Mouse (Mus musculus): ENCODE results near the gene Wdr27.
"Not testable (repeated sequence)": the region's sequence is repeated elsewhere in the genome, so short reads cannot be mapped to it uniquely, and the experiment has no call there.

Gene Wdr27

DNA sequence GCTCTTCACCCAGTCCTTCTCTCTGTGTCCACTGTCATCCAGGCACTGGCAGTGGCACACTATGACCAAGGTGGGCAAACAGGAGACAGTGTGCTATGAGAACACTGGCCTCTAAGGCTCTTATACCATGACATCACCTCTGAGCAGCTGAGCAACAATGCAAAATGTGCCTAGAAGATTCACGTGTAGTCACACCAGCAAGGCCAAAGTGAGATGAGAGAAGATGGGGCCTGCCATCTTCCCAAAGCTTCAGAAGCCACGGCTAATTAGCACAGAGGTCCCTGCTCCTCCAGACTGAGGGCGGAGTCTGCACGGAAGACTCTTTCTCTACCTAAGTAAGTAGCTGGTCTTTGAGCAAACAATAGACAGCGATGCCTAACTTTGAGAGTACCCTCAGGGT is 14.3 kb downstream of the Wdr27 start:
- no peak for DNase-seq

DNA sequence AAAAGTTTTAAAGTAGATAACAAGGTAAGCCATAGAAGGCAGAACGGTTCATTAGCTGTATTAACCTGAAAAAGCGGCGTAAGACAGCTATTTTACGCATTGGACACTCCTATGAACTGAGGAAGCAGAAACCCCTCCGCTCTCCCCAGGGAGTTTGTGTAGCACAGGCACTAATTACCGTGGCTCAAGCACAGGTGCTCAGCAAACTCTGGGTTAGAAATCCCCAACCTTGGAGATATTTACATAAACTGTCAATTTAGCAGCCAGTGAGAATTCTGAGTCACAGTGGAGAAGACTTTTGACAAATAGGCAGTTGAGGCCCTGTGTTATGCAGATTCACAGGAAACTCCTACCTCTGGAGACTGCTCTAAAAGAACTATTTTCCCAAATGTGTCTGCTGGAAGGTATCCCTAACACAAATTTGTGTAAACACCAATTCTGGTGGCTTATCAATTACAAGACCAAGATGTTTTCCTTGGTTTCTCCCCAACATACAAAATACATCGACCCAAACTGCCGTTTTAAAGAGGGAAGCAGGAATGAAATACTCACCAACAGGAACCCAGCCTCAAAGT is 15.2 kb downstream of the Wdr27 start:
- DNase-seq = no peak

DNA sequence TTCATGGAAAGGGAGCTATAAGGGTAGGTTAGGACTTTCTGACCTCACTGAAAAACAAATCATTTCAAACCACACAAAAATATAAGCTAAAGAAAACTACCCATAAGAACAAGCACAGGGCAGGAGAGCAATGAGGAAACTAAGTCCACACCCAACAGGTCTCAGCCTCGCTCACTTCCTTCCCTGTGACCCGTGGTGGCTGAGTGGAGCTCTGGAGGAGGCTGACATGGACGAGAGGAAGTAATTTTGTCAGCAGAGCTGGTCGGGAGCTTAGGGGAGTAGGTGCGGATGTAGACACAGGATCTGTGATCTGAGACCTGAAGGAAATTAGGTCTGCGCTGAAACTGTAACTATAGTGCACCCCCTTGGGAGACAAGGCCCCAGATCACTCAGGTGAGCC is 21.4 kb downstream of the Wdr27 start:
- DNase-seq = no peak

DNA sequence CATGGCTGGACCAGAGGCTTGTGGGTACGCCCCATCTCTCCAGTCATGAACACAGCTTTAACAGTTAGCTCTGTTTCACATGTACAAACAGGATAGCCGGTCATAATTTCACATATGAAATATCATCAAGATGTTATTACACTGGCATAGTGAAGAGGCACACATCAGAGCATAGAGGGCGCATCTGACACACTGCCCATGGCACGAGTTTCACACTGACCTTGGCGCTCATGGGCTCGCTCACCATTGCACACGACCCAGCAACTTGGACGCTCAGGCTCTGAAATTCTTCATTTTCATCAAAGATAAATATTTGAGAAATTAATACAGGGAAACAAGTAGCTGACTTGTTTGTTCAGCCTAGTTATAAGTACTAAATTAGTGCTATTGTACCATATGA is 25.1 kb downstream of the Wdr27 start:
- DNase-seq = no peak

DNA sequence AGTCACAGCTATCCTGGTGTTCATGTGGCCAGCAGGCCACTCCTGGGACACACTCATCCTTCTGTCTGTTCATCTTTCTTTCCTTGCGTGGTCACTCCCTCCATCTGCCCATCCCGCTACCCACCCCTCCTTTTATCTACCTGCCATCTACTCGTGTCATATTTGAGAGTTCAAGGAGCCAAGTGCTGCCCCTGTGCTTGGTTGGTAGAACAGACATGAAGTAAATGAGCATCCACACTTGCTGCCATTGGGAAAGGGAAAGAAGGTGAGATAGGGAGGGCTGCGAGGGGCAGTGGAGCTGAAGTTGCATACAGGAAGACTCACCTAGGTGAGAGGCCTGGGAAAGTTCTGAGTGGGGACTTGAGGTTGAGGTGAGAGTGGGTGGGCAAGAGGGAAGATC is 28.6 kb downstream of the Wdr27 start:
- no peak for DNase-seq

DNA sequence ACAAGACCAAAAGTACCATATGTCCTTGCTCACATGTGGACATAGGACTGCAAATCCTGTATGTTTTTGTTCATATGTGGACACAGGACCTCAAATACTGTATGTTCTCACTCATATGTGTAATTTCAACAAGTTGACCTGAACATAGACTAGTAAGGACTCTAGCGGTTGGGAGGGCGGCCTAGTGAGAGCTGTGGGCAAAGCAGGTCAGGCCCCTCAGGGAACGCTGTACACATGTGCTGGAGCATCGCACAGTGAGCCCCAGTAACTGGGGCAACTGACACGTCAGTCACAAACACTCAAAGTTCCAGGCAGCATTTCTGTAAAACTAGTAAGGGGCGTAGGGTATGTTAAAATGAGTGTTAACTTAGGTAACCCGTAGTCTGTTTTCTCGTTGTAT is 30.0 kb downstream of the Wdr27 start:
- no peak for DNase-seq

DNA sequence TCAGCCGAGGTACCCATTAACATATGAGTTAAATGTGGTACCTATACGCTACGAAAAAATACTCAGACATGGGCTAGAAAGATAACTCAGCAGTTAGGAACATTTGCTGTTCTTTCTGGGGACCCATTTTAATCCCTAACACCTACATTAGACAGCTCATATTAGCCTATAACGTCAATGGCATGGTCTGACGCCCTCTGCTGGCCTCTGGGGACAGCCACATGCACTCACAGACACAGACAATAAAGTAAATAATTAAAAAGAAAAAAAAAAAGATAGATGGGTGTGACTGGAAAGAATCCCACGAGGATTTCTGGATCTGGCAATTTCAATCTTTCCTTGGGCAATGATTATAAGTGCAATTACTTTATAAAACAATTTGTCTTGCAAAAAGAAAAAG is 30.5 kb downstream of the Wdr27 start:
- DNase-seq = no peak

DNA sequence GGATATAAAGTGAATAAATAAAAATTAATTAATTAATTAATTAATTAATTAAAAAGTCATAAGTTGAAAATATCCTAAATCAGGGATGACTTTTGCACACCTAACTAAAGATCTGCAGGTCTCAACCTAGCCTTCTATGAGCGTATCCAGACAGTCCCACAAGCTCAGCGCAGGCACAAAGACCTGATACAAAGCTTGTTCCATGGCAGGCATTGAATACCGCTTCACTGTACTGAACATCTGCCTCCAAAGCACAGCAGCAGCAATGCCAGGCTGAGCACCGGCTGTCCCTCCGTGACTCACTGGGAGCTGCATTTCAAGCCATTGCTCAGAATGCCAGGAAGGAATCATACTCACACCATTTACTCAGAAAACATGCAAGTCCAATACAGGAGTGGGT is 32.2 kb downstream of the Wdr27 start:
- no peak for DNase-seq

DNA sequence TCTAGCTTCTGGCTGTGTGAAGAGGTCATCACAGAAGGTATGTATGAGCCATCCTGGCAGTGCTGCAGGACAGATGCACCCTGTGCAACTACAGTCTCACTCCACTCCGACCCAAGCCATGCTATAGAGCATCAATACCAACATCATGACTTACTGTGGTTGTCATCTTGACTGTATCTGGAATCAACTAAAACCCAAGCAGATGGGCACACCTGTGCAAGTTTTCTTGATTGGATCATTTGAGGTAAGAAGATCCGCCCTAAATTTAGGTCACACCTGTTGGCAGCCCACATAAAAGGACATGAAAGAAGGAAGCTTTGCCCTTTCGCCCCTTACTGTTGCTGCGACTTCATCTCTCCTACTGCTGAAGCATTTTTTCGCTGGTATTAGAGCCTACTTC is 33.6 kb downstream of the Wdr27 start:
- no peak for DNase-seq

DNA sequence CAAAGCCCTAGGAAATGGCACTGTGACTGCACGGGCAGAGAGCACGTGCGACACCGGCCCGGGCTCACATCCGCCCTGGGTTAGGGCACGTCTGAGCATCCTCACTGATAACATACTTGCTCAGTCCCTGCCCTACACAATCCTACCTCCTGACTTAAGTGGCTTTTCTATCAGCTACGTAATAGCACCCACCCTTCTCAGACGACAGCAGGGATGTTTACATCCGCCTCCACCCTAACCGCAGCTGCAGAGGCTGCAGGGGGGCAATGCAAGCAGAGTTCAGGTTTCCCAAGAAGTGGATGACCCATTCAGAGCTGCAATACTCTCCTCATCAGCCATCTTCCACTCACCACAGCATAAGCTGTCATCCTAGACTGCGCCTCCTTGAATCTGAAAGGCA is 35.8 kb downstream of the Wdr27 start:
- no peak for DNase-seq

DNA sequence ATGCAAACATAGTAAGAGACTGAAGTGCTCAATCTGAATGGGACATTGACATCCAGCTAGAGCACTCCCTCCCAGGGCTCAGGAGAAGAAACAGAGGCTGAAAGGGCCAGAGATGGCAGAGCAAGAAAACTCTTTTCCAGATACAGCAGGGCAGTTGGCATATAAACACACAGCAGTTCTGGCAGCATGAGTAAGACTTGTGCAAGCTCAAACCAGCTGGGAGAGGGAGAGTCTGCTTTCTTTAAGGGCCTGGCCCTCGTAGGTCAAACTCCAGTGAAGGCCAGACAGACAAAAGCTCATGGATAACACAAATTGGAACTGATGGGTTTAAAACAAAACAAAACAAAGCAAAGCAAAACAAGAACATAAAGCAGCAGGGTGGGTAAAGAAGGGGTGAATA is 36.3 kb downstream of the Wdr27 start:
- no peak for DNase-seq

DNA sequence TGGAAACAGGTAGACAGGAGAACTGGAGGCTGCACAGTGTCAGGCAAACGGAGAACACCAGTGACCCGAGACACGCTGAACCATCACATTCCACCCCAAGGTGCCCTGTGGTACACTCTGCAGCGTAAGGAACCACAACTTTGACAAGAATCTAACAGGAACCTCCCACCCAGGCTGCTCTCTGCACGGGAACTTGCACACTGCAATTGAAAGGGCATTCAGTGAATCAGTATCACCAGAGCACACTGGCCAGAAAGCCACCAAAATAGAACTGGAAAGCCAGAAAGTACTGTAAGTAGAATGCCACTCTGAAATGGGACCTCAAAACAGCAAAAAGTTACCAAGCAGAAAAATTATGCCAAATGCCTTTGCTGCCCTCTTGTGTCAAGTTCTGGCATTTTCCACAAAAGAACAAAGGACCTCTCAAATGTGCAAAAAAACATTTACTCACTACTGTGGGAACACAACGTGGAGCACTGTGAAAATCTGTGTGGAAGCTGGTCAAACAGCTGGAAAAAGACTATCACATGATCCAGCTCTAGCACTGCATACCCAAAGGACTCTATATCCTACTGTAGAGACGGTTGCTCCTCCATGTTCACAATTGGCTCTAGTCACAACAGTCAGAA is 38.2 kb downstream of the Wdr27 start:
- peak; percentile 41 for DNase-seq

DNA sequence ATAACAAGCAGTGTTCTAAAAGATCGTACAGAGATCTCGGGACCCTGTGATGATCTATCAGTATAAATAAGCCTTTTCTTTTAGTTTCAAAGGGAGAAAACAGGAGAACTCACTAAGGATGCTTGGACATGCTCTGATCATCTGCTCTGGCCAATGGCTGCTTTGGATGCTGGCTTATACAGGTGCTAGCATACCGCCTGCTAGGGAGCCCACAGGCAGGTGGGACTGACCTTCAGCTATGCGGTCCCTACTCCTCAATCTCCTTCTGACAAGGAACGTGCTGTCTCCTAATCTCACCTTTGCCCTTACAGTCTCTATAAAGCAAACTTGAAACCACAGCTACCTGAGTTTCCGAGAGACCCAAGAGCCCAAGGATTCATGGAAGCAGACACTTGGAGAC is 38.8 kb downstream of the Wdr27 start:
- DNase-seq = no peak

DNA sequence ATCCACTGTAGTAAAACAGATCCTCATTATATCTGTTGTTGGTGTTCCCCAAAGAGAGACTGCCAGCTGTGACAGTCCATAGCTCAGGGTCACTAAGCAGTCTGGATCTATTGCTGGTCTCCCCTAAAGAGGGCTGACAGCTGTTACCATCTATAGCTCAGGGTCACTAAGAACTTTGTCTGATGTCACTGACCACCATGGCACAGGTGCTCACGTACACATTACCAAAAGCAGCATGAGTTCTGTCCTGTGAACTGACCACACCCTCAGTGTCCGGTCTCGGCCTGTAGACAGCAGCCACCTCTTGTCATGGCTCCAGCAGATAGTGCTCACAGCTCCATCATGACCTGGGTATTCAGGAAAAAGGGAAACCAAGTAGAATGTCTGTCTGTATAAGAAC is 39.7 kb downstream of the Wdr27 start:
- no peak for DNase-seq

DNA sequence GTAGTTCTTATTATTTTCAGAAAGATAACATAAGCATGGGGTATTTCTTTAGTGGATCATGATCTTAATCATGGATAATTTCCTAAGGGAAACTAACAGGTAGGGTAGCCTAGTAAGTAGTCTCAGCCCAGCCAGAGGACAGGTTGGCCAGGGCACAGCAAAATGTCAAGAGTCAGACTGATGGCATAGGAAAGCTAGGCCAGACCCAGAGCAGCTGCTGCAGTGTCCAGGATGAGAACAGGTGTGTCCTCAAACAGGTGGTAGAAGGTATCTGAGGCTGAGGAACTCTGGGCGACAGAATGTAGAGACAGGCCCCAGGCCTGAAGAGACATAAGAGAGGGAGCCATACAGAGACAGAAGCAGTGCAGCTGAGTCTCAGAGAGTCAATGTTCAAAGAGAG is 44.0 kb downstream of the Wdr27 start:
- DNase-seq = no peak

DNA sequence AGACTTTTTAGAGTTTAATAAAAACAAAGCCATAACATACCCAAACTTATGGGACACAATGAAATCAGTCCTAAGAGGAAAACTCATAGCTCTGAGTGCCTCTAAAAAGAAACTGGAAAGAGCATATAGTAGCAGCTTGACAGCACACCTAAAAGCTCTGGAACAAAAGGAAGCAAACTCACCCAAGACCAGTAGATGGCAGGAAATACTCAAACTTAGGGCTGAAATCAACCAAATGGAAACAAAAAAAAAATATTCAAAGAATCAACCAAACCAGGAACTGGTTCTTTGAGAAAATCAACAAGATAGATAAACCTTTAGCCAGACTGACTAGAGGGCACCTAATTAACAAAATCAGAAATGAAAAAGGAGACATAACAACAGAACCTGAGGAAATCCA is 47.9 kb downstream of the Wdr27 start:
- DNase-seq = not testable (repeated sequence)

DNA sequence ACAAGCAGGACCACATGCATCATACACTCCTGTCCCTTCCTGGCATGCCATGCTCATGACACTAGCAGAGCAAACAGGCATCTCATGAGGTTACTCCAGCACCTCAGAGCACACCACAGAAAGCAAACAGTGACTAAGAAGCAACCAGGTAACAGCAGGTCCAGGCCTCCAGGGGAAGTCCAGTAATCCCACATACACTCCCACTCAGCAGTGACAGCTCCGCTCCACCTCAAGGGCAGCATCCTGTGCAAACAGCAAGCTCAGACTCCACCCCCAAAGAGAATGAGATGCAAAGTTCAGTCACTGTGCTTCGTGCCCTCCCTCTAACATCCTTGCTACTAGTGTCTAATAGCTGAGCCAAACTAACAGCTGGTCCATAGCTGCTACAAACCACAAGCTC is 56.0 kb downstream of the Wdr27 start:
- DNase-seq = no peak

DNA sequence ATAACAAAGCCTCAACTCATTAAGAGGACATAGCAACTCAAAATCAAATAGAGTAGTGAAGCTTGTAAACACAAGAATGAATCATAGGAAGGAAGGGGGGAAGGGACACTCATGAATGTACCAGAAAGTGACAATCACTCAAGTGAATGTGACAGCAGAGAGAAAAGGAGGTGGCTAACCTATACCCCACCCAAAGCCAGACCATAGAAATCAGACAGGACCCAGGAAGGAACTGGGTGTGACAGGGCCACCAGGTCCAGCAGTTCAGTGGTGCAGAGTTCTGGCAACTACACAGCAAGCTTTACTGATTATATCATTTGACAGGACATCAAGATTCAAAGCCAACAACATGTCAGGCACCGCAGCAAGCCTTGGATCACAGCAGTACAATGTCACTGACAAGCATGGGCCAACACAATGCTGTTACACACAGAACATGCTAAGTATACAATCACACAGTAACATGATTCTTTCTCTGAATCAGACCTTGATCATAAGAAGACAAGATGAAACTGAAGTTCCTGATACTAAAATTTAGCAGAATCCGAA is 68.2 kb downstream of the Wdr27 start:
- DNase-seq = no peak

DNA sequence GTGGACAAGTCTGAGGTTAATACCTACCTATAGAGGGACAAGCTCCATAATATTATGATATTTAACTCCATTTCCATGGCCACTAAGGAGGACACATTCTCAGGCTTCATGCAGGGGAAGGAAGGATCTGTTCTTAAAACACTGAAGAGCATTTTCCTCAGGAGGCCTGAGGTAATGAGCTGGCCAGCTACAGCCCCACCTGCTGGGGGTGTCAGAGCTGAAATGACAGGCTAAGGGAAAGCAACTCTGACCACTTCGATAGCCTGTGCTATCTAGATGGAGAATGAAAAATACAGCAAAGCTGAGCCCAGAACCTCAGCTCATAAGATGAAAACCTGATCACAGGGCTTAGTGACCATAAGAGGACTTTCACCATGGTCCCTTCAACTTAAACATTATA is 82.7 kb downstream of the Wdr27 start:
- no peak for DNase-seq

DNA sequence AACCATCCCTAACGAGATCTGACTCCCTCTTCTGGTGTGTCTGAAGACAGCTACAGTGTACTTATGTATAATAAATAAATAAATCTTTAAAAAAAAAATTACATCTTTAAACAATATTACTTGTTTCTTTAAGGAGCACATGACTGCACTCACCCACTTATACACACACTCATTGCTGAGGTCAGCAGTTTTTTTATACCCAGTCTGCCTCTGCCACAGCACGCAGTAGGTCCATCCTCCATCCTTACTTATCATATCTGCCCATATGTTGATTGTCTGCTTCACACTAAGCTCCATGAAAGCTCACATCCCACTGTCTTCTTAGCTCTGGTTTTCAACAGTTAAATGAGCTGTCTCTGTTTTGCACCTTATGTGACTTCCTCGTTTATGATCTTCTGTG is 95.2 kb downstream of the Wdr27 start:
- DNase-seq = no peak

DNA sequence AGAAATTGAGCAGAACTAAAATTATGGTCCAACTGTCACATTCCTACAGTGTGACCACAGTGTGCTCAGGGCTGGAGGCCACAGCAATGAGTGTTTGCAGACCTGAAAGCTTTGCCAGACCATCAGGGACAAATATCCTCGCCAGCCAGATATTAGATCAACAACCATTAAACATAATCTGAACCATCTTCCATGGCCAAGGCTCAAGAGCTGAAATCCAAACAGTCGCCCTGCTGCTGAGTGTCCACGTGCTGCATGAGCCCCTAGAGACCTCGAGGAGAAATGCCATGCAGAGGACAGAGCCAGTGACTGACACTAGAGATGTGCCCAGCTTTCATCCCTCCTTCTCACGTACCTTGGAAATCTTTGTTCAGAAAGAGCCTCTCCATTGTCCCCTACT is 96.1 kb downstream of the Wdr27 start:
- DNase-seq = no peak

DNA sequence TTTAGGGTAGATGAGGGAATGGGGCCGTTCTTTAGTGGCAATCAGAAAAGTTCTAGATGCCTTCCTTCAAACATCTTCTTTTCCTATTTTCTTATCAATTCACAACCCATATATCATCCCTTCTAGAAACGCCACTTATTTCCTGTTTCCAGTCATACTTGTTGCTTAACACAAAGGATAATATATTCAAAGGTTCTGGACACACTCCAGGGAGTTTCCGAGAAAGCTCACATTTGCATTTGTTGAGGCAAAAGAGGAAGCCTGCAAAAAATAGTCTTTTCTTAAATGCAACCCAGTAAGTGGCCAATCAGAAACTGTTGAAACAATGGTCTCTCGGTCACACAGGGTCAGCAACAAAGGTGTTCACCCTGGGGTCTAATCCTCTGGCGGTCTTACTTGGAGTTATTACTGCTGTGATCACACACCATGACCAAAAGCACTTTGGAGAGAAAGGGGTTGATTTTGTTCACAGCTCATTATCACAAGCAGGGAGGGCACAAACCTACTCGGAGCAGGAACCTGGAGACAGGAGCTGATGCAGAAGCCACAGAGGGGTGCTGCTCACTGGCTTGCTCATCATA is 116.2 kb downstream of the Wdr27 start:
- no peak for DNase-seq

DNA sequence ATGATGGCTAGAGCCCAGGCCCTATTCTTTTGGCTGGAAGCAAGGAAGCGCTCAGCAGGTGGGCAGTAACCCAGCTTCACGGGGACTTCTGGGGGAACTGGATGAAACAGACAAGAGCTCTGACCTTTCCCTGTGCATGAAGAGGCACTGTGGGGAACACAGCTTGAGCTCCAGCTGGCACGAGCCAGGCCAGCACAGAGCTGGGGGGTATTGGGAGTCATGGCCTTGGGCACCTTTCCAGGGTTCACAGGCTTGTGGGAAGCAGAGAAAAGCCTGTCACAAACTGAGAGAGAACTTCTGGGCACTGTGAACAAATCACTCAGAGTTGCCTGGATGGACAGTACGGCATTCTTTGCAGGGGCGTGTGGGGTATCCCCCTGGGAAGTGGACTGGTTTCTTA is 118.0 kb downstream of the Wdr27 start:
- no peak for DNase-seq

DNA sequence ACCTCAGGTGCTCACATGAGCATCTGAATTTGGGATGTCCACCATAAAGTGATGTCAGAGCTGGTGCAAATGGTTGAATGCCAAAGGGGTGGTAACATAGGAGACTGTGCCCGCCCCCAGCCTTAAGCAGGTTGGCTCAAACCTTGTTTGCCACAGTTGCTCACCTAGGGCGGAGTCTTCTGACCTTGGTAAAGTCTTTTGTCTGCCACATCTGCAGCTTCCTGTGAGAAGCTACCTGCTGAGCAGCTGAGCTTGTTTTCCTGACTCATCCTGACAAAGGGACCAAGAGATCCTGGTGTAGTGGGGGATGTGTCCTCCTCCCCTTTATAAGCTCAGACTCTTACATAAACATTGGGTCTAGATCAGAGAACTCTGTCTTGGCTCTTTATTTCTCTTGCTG is 125.0 kb downstream of the Wdr27 start:
- DNase-seq = no peak

DNA sequence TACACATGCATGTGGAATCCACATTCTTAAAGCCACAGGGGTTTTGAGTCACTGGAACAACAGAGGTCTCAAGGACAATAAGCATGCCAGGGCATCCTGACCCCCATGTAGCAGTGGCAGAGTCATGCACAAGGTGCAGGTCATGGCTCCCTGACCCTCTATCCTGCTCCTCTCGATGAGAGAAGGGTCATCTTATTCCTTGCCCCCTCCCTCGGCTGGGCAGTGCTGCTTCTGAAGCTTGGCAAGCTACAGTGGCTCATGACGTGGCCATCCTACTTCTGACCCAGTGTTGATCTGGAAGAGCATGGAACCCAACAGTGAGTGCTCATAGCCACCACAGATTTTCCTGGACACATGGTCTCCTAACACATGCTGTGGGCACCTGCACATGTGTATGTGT is 126.9 kb downstream of the Wdr27 start:
- no peak for DNase-seq
